In the genomic region with DNA sequence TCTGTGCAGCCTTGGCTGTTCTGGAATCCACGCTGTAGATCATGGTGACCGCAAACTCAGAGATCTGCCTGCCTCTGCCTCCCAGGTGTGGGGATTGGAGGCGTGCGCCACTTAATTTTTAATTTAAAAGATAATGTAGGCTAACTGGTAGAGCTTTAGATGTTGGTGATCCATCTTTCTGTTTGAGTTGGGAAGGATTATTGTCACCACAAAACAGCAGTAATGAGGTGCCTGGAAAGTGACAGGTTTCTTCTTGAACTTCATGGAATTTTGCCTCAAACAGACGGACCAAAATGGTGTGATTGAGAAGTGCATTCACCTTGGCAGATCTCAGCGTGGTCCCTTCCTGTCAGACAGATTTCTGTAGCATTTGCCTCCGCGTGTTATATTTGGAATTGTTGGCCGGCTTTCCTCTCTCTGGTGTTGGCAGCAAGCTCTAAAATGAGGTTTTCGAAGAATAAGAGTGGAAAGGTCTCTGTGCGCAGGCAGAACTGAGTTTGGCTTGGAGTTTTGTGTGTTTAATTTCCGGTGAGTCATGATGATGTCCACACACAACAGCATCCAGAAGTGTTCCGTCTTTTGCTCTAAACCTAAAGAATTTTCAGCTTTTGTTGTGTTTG, we compare ENCODE assay signal across 15 mouse cellular contexts. TPM values are rescaled to one million over a fixed set of nuclear protein-coding genes. Genes with fewer than 3 reads are reported as not detected.
A peak's percentile ranks its signal among the peaks of the same experiment; 100 is the strongest.
DNase-seq lines count a peak whose midpoint lies in the region.
"Had no signal": no experiment of that assay in that cellular context is flagged by ENCODE, and none has a peak within 500 bp of the region (broad histone marks: within the 10 kb centered on the region; RNA-seq: fewer than 3 reads in every experiment).

No protein-coding gene starts in this region.

- DNase-seq in cerebellum, adult 18-20 months: peak; percentile 57 to 72
- DNase-seq in cerebellum, adult 11 months: no peak
- DNase-seq in heart, postnatal 10 days: peak; percentile 38 to 41
- DNase-seq in heart, embryonic 10.5 days (ENCODE audit: low spot score): no peak
- DNase-seq in 416B (ENCODE audit: low read depth): peak; percentile 36
- DNase-seq in cerebellum, adult 9-10 months: peak; percentile 75
- DNase-seq in thymus, postnatal 36 days: no peak
- no peak for DNase-seq in adrenal gland, postnatal 36 days
- DNase-seq: kidney, adult 18-20 months; kidney, postnatal 14 days; layer of hippocampus, adult 9-11 months; liver, embryonic 13.5 days; retina, postnatal 1 day; thymus, postnatal 4 days had no signal

- peaks cover 16% of the 10 kb centered on the region; the same call in 1 of the 2 replicates for H3K4me1 ChIP-seq in heart, embryonic 10.5 days

- no peak overlapping the region for H3K27ac ChIP-seq in heart, embryonic 10.5 days
- H3K27ac ChIP-seq: liver, embryonic 13.5 days; neural tube, embryonic 15.5 days had no signal

- no peaks in the 10 kb centered on the region for H3K27me3 ChIP-seq in heart, embryonic 10.5 days (ENCODE audit: insufficient read depth, poor library complexity, severe bottlenecking)
- H3K27me3 ChIP-seq: liver, embryonic 13.5 days; neural tube, embryonic 15.5 days had no signal

- H3K36me3 ChIP-seq in heart, embryonic 10.5 days: peaks cover 69% of the 10 kb centered on the region

- 93% methylated on average over 13 of the region's 13 CpGs for WGBS in heart, embryonic 10.5 days

- intact Hi-C loops in heart, postnatal 10 days (cut with DNase I): no loop called here

- H3K9me3 ChIP-seq in heart, embryonic 10.5 days: no peaks in the 10 kb centered on the region
- H3K9me3 ChIP-seq: liver, embryonic 13.5 days; neural tube, embryonic 15.5 days had no signal

- no peak overlapping the region for H3K4me3 ChIP-seq in heart, embryonic 10.5 days
- H3K4me3 ChIP-seq: liver, embryonic 13.5 days; neural tube, embryonic 15.5 days had no signal

RNA-seq across cellular contexts. Expression of a gene that starts 6.6 kb away (rescaled TPM):
- total RNA-seq in heart, postnatal 10 days (2021): 10 to 100 TPM; 39.5 to 41.7 TPM
- polyA plus RNA-seq in heart, embryonic 10.5 days (2016; fragmentation: Nextera tagmentation; extraction: Ambion mirVana): 13.2 and 20.0 TPM in 2 replicates
- 10 to 100 TPM; 46.6 to 50.8 TPM for total RNA-seq in adrenal gland, postnatal 36 days (2021)

RNA-seq across cellular contexts. Expression of a gene that starts 42.9 kb away (rescaled TPM):
- 1 to 10 TPM; 4.9 to 7.4 TPM for total RNA-seq in heart, postnatal 10 days (2021)
- polyA plus RNA-seq in heart, embryonic 10.5 days (2016; fragmentation: Nextera tagmentation; extraction: Ambion mirVana): 14.6 and 16.5 TPM in 2 replicates
- total RNA-seq in adrenal gland, postnatal 36 days (2021): 10 to 100 TPM; 12.1 to 15.2 TPM

RNA-seq across cellular contexts. Expression of a gene that starts 48.5 kb away (rescaled TPM):
- 10 to 100 TPM; 85.1 to 90.8 TPM for total RNA-seq in heart, postnatal 10 days (2021)
- 72.0 and 81.4 TPM in 2 replicates for polyA plus RNA-seq in heart, embryonic 10.5 days (2016; fragmentation: Nextera tagmentation; extraction: Ambion mirVana)
- total RNA-seq in adrenal gland, postnatal 36 days (2021): 10 to 100 TPM; 71.4 to 98.4 TPM

RNA-seq across cellular contexts. Expression of a gene that starts 58.6 kb away (rescaled TPM):
- under 1 TPM; 0.22 to 0.64 TPM for total RNA-seq in heart, postnatal 10 days (2021)
- polyA plus RNA-seq in heart, embryonic 10.5 days (2016; fragmentation: Nextera tagmentation; extraction: Ambion mirVana): 0.05 and 0.30 TPM in 2 replicates
- total RNA-seq in adrenal gland, postnatal 36 days (2021): 1 to 10 TPM; 1.7 to 1.9 TPM

Comparison
In these comparisons a context has a peak if more than half of its experiments do, and no peak if none do; other contexts are left out.
1. DNase-seq: peak in cerebellum, adult 18-20 months (2 of 2), heart, postnatal 10 days (2 of 2), 416B (single experiment) and cerebellum, adult 9-10 months (single experiment); none in cerebellum, adult 11 months (single experiment), heart, embryonic 10.5 days (single experiment), thymus, postnatal 36 days (0 of 2) and adrenal gland, postnatal 36 days (0 of 2).